Mouse (Mus musculus) embryonic stem cell, embryonic (primary cell): ENCODE measurements at regions not wholly inside any gene's neighbourhood (a gene's known extent, or its start where the extent isn't known, plus 50 kb on each side); places are given as distances from the start of the nearest gene placed in this dataset.

ENCODE experiments used
- CTCF ChIA-PET, 4 experiments: fragments of 300-600 bp in 2 of 4; fragments of 350-600 bp in 2 of 4; sonication (Branson Sonifier 250); formaldehyde crosslinking; loops; one replicate each; lab custom pipeline; 2022; ENCODE audit warnings: inconsistent platforms in 2 of 4; lab: Charles Lee
- POLR2A ChIA-PET, 4 experiments: fragments of 300-600 bp in 2 of 4; fragments of 350-600 bp in 2 of 4; sonication (Branson Sonifier 250); formaldehyde crosslinking; loops; one replicate each; lab custom pipeline; 2022; ENCODE audit warnings: antibody characterized with exemption in 4 of 4, inconsistent platforms in 1 of 4; lab: Charles Lee

DNA sequence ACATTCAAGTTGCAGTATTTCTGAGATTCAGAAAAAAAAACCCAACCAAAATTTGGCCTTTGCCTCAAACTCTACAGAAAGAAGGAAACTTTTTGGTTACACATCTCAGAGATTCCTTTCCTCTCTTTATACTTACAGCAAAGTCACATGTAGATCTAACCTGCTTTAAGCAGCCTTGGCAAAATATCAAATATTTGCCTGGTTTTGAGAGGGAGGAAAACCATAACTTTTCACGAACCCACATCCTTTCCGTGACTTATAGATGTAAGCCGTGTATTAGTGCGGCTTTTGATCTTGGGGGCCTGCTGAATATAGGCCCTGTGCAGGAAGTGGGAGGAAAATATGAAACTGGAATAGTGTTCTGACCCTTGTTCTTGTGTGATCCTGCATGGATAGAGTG, 95.6 kb upstream of the Nr2f2 start:
- ChIA-PET POLR2A (no interaction called here), CTCF (no interaction called here)

GRCm38 (mm10) chr7:70454525-70454924, 88.0 kb upstream of the Nr2f2 start:
- ChIA-PET POLR2A (no interaction called here), CTCF (no interaction called here)

DNA sequence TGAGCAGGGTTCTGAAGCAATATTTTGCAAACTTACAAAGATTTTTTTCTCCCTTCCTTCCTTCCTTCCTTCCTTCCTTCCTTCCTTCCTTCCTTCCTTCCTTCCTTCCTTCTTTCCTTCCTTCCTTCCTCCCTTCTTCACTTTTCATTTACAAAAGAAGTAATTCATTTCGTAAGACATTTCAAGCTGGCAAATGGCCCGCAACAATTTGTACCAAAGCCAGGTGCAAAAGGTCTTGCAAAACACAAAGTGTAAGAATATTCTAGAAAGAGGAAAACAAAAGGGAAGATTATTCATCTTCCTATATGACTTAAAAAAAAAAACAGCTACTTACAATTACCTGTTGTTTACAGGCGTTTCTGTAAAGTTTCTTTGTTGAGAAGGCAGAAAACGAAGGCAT, 86.3 kb upstream of the Nr2f2 start:
- ChIA-PET POLR2A (no interaction called here), CTCF (no interaction called here)

DNA sequence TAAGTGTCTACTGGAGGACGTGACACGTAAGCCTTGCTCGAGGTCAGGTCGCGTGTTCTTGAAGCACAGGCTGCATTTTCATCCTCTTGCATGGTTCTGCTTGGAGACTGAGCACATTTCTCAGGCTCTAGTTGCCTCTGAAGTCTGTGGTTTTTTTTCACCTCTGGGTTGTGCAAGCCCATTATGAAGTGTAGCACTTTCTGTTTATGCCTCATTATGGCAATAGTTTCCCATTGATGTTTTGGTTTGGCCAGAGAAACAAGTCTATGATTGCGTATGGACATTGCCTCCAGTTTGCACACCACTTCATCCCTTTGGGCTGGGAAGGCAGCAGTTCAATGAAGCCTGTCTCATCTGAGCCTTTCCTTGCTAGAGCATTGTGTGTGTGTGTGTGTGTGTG, 72.4 kb upstream of the Nr2f2 start:
- POLR2A ChIA-PET, result interaction anchor here in 1 of 4 experiments (0.6 kb wide), 1 partner anchor 10 kb away, joined by 3 read pairs; no protein-coding TSS in a partner anchor

DNA sequence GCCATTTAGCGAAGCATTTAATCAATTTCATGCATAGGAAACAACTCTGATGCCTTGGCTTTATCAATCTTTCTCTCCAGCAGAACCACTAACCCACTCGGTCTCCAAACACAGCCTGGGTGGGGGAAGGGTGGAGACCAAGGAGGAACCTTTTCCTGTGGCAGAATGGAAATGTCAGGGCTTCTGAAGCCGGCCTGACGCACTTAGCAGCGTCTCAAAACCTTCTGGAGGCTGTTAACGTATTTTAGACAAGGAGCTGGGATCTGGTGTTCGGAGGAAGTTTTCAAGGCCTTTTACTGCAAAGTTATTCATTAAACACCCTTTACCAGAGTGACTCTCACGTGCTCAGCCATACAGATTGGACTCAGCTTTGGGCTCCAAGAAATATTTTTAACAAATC, 67.3 kb upstream of the Nr2f2 start:
- CTCF ChIA-PET, result no interaction called here
- POLR2A ChIA-PET, result no interaction called here

More for the DNA sequence above, 72.4 kb upstream of the Nr2f2 start:
- CTCF ChIA-PET, result no interaction called here

- ChIA-PET POLR2A (no interaction called here), CTCF (no interaction called here)
Observed at GRCm38 (mm10) chr7:70433358-70433757, 66.8 kb upstream of the Nr2f2 start.

- ChIA-PET POLR2A (no interaction called here), CTCF (no interaction called here)
Observed at GRCm38 (mm10) chr7:70431712-70432111, 65.2 kb upstream of the Nr2f2 start.

DNA sequence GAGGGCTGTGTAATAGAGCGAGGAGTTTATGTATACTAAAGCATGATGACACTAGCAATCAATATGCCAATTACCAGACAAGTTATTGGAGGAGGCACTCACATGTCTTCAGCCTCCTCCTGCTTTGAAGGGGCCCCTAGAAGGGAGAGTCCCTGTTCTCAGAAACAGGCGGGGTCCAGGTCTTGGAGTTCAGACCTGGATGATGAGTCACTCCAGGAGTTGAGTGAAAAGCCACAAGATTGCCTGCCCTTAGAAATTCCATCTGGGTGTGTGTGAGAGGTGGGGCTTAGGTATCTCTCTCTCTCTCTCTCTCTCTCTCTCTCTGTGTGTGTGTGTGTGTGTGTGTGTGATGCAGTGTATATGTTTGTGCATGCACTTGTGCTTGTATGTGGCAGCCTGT, 62.8 kb upstream of the Nr2f2 start:
- ChIA-PET POLR2A (no interaction called here), CTCF (no interaction called here)

DNA sequence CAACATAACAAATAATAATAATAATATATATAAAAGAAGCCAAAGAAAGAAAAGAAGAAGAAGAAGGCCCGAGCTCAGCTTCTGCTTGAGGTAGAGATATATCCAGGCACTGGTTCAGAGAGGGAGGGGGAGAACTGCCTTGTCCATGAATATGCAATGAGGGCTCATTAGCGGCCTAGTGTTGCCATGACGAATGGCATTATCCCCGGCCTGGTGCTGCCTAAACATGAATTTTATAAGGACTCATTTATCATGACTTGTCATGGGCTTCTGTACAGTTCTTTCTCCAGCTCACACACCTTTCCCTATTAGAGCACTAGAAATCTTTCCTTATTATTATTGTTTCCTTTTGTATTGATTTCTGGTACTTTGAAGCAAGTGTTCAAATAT, 57.7 kb upstream of the Nr2f2 start:
- ChIA-PET CTCF (no interaction called here), POLR2A (no interaction called here)

DNA sequence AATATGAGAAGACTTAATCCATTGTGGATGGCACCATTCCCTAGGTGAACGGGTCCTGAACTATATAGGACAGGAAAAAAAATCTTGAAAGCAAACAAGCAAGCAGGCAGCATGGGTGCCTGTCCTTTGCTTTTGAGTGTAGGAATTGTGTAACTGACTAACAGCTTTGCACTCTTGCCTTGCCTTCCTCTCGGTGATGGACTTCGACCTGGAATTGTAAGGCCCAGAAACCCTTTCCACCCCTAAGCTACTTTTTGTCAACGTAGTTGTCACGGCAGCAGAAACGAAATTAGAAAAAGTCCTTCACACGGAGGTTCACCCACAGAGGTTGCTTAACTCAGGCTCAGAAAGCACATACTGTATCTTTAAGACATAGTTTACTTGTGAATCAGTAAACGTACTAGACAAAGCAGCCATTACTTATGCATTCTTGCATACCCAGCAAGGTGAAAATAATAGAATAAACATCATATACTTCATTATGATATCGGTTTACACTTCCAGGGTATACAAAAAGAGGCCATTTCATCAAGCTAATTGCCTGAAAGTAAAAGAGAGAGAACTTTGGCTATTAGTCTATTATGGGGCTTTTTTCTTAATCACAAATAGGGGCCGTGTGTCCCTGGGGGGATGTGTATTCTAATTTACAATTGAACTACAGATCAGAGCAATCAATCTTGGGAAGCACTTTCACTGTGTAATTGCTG, 57.1 kb upstream of the Nr2f2 start:
- ChIA-PET POLR2A (no interaction called here), CTCF (no interaction called here)

GRCm38 (mm10) chr7:70416185-70416941, 49.8 kb upstream of the Nr2f2 start:
- ChIA-PET POLR2A (no interaction called here), CTCF (no interaction called here)
